Mouse (Mus musculus) intestine, postnatal 0 days (tissue): Measurements from ENCODE around the gene Plekhg5. TPM values are rescaled to one million over a fixed set of nuclear protein-coding genes. Genes with fewer than 3 reads are reported as not detected.

Experiments used
- ATAC-seq: fragments of 200-750 bp; cut with Nextera tagmentation; 2 replicates; pipeline ENCODE4 v1.8.0; 2017; ENCODE audit warnings: mild to moderate bottlenecking, moderate TSS enrichment, moderate library complexity
- H3K27ac ChIP-seq: fragments of 300-500 bp; sonication (generic); 2 replicates; pipeline ENCODE4 v1.5.1; 2014; ENCODE audit warnings: mild to moderate bottlenecking, low read depth, low read length, moderate library complexity
- H3K27me3 ChIP-seq: fragments of 300-500 bp; sonication (generic); replicated peaks from 2 replicates; pipeline ENCODE4 v1.6.1; 2014; ENCODE audit warnings: low read length, mixed read lengths; ENCODE audit not compliant: control insufficient read depth, insufficient read depth
- H3K36me3 ChIP-seq: fragments of 300-500 bp; sonication (generic); 2 replicates; pipeline ENCODE4 v1.6.1; 2014; ENCODE audit warnings: mild to moderate bottlenecking, moderate library complexity; ENCODE audit not compliant: control insufficient read depth, insufficient read depth
- H3K4me1 ChIP-seq: fragments of 300-500 bp; sonication (generic); replicated peaks from 2 replicates; pipeline ENCODE4 v1.6.1; 2014; ENCODE audit warnings: antibody characterized with exemption, low read length, mixed read lengths; ENCODE audit not compliant: control insufficient read depth, insufficient read depth
- H3K4me2 ChIP-seq: fragments of 300-500 bp; sonication (generic); replicated peaks from 2 replicates; pipeline ENCODE4 v1.6.1; 2014; ENCODE audit warnings: low read depth, mild to moderate bottlenecking, moderate library complexity
- H3K4me3 ChIP-seq: fragments of 300-500 bp; sonication (generic); 2 replicates; pipeline ENCODE4 v1.5.1; 2014; ENCODE audit warnings: low read depth, low read length
- H3K9ac ChIP-seq: fragments of 300-500 bp; sonication (generic); 2 replicates; pipeline ENCODE4 v1.6.1; 2014; ENCODE audit warnings: mild to moderate bottlenecking, low read depth, low read length
- H3K9me3 ChIP-seq: fragments of 300-500 bp; sonication (generic); 2 replicates; pipeline ENCODE4 v1.6.1; 2016; ENCODE audit warnings: mixed run types; ENCODE audit not compliant: control insufficient read depth
- CTCF ChIP-seq: sonication (generic); IDR thresholded peaks from 2 replicates; pipeline ENCODE4 v1.5.1; 2016; ENCODE audit warnings: low read depth, mild to moderate bottlenecking, control low read depth, antibody characterized with exemption, moderate library complexity
- WGBS: fragments of 180-500 bp; shearing (Covaris S2); extraction: QIAGEN DNeasy Blood & Tissue Kit; methylation state at CpG from one replicate; pipeline ENCODE4 v1.1.7; 2014; 5-methylcytosine and 5-hydroxymethylcytosine counted together
- polyA plus RNA-seq: library from polyadenylated mRNA; unstranded; fragments of >200 nt; fragmentation: Nextera tagmentation; extraction: Ambion mirVana; gene quantifications from 2 replicates; pipeline ENCODE4 v1.2.1, GENCODE M21; 2015

The Plekhg5 gene
- polyA plus RNA-seq, 1 experiment from 2014 or later = 14.0 TPM

DNA sequence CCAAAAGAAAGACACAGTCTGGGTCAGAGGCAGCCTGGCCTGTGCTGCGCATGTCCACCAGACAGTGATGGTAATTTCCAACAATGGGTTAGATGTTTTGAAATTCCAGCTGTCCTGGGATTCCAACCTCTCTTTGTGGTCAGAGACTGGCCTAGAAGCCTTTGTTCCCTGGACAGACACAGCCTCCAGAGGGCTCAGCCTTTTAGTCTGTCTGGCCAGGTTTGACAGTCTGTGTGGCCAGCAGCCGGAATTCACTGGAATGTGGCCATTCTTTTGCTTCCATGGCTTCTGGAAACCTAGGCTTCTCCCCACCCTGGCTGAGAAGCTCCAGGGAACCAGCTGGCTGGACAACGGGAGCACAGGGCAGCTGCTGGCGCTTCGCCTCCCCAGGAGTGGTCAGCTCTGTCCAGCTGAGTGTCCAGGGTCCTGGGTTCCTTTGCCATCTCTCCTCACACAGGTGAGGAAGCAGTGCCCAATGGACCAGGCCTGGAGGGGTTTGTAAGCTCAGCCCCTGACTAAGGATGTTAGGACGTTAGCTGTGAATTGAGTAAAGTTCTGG is 4.1 kb upstream of the Plekhg5 start:
- ATAC-seq = no peak

DNA sequence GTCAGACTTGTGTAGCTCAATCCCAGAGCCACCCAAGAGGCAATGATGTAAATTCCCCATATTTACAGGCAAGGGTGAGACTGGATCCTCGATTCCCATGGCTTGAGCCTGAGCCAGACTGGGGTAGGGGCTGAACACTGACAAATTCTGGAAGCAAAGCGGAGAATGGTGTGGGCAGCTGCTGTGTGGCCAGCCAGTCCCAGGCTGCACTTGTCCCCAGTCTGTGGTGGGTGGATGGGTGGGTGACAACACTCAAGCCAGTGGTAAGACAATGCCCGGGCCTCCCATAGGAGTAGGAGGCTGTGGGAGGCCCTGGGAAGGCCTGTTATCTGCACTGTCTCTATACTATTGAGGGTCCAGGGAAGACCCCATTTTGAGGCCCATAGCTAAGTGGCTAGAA is 3.1 kb upstream of the Plekhg5 start:
- H3K27me3 ChIP-seq = no peaks in the 10 kb centered on the region
- no peak for TF ChIP-seq CTCF
- no peak overlapping the region for H3K4me2 ChIP-seq
- 88% methylated on average over 3 of the region's 3 CpGs for WGBS
- no peaks in the 10 kb centered on the region for H3K4me1 ChIP-seq
- no peaks in the 10 kb centered on the region for H3K36me3 ChIP-seq
- no peak overlapping the region for H3K27ac ChIP-seq
- ATAC-seq = no peak
- no peaks in the 10 kb centered on the region for H3K9me3 ChIP-seq
- H3K4me3 ChIP-seq = no peak overlapping the region
- no peak overlapping the region for H3K9ac ChIP-seq

More for the DNA sequence above, 4.1 kb upstream of the Plekhg5 start:
- H3K27ac ChIP-seq = no peak overlapping the region
- no peak for TF ChIP-seq CTCF
- 72% methylated on average over 6 of the region's 6 CpGs for WGBS
- no peak overlapping the region for H3K9ac ChIP-seq
- no peak overlapping the region for H3K4me2 ChIP-seq
- no peaks in the 10 kb centered on the region for H3K27me3 ChIP-seq
- no peaks in the 10 kb centered on the region for H3K4me1 ChIP-seq
- H3K36me3 ChIP-seq = no peaks in the 10 kb centered on the region
- H3K4me3 ChIP-seq = no peak overlapping the region
- no peaks in the 10 kb centered on the region for H3K9me3 ChIP-seq

DNA sequence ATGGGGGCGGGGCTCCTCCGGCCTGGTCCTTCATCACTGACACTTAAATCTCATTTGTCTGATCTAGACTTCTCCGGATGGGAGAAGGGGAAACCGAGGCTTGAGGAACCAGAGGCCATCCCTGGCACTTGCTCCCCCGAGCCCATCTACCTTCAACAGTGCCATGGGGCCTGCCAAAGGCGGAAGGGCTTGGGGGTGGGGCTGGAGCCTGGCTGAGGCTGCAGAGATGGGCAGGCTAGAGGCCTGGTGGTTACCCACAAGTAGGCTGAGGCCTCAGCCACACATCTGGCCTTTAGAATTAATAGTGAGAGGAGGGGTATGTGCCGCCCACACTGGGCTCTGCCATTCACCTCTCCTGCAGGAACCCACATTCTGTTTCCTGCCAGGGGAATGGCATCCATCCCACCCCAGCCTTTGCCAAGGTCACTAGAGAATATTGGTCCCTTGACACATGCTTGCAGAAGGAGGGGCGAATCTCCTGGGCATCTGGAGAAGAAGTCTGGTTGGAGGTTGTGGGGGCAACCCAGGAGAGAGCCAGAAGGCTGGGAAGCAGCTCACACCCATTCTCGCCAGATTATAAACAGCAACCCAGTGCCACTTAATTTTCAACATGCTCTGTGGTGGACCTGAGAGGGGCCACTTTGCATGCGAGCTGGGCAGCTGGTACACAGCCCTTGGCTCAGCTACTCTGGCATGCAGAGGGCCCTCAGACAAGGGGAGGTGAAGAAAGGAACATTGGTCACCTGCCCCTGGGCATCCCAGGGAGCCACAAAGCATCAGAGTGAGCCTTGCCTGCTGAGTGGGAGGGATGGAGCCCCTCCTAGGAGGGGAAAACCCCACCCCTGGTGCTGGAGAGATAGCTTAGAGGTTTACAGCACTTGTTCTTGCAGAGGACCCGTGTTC is 1.6 kb upstream of the Plekhg5 start:
- TF ChIP-seq CTCF = no peak
- H3K4me1 ChIP-seq = no peaks in the 10 kb centered on the region
- no peaks in the 10 kb centered on the region for H3K36me3 ChIP-seq
- H3K27me3 ChIP-seq = no peaks in the 10 kb centered on the region
- no peak overlapping the region for H3K4me3 ChIP-seq
- no peak overlapping the region for H3K4me2 ChIP-seq
- H3K27ac ChIP-seq = no peak overlapping the region
- no peak overlapping the region for H3K9ac ChIP-seq
- 80% methylated on average over 11 of the region's 11 CpGs for WGBS
- H3K9me3 ChIP-seq = no peaks in the 10 kb centered on the region
- ATAC-seq = no peak

DNA sequence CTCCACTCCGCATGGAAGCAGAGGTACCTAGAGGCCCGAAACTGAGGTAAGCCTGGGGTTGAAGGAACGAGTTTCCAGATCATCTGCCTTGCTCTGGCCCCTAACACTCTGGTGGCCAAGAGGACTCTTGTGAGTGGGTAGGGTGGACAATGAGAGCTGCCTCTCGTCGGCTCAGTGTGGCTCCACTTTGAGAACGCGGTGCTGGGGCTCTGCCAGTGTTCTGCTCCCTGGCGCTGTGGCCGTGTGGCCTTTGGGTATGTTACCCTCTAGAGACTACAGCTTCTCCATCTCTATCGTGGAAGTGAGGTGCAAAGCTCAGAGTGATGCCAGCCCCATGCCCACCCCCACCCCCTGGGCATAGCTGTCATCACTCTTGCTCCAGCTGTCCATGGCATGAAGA is 357 bp downstream of the Plekhg5 start:
- Histone ChIP-seq H3K9me3 (no peaks in the 10 kb centered on the region), H3K36me3 (no peaks in the 10 kb centered on the region), H3K4me2 (no peak overlapping the region), H3K27ac (no peak overlapping the region), H3K4me3 (no peak overlapping the region), H3K4me1 (no peaks in the 10 kb centered on the region), H3K27me3 (no peaks in the 10 kb centered on the region), H3K9ac (no peak overlapping the region)
- no peak for ATAC-seq
- no peak for TF ChIP-seq CTCF
- WGBS = 72% methylated on average over 10 of the region's 10 CpGs

GRCm38 (mm10) chr4:152073715-152074114 is 1.4 kb downstream of the Plekhg5 start:
- Histone ChIP-seq H3K4me1 (no peaks in the 10 kb centered on the region), H3K9me3 (no peaks in the 10 kb centered on the region), H3K4me2 (no peak overlapping the region), H3K4me3 (no peak overlapping the region), H3K9ac (no peak overlapping the region), H3K36me3 (no peaks in the 10 kb centered on the region), H3K27me3 (no peaks in the 10 kb centered on the region), H3K27ac (no peak overlapping the region)
- 80% methylated on average over 6 of the region's 6 CpGs for WGBS
- TF ChIP-seq CTCF = no peak
- no peak for ATAC-seq

DNA sequence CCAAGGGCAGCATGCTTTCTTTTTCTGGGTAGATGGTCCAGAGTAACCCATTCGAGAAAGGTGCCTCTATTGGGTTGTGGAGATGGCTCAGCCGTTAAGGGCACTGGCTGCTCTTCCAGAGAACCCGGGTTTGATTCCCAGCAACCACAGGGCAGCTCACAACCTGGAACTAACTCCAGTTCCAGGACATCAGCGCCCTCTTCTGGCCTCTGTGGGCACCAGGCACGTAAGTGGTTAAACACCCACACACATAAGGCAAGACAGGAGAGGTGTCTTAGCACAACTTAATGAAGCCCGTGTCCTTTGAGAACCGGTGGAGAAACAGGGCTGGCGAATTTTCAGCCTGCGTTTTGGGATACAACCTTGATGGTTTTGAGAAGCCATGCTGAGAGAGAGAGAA is 2.2 kb downstream of the Plekhg5 start:
- TF ChIP-seq CTCF = no peak; the same call in 1 of the 2 replicates
- Histone ChIP-seq H3K4me1 (no peaks in the 10 kb centered on the region), H3K27ac (no peak overlapping the region), H3K4me2 (no peak overlapping the region), H3K27me3 (no peaks in the 10 kb centered on the region), H3K9me3 (no peaks in the 10 kb centered on the region), H3K9ac (no peak overlapping the region), H3K36me3 (no peaks in the 10 kb centered on the region), H3K4me3 (no peak overlapping the region)
- WGBS = 84% methylated on average over 9 of the region's 9 CpGs
- no peak for ATAC-seq
